In the genomic region with DNA sequence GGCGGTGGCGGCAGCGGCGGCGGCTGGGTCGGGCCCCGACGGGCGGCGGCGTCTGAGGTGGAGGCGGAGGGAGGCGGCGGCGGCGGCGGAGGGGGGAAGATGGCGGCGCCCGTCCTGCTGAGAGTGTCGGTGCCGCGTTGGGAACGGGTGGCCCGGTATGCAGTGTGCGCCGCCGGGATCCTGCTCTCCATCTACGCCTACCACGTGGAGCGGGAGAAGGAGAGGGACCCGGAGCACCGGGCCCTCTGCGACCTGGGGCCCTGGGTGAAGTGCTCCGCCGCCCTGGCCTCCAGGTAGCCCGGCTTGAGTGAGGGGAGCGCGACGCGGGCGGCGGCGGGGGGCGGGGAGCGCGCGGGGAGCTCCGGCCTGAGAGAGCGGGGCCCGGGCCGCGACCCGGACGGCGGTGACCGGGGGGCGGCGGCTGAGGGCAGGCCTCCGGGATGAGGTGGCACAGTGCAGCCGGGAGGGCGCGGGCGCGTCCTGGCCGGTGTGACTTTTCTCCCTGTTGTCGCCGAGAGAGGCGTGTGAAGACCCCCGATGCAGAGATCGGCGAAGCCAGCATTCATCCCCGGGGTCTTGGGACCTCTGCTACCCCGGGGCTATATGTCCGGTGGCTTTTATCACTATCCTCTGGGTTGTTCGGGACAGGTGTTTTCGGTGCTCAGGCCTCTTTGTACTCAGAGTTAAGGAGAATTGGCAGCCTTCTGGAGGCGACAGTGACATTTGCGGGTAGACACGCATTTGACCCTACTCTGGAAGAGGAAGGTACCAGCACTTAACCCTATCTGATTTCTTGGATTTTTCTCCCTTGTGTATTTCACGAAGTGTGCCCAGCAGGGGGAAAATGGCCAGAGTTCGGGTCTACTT, we compare ENCODE assay signal across 8 mouse cellular contexts. TPM values are rescaled to one million over a fixed set of nuclear protein-coding genes. Genes with fewer than 3 reads are reported as not detected.
A peak's percentile ranks its signal among the peaks of the same experiment; 100 is the strongest.
DNase-seq lines count a peak whose midpoint lies in the region.
"Not testable (repeated sequence)": the region's sequence is repeated elsewhere in the genome, so short reads cannot be mapped to it uniquely, and the experiment has no call there.

No protein-coding gene starts in this region.

- peaks cover 20% of the 10 kb centered on the region for H3K36me3 ChIP-seq in megakaryocyte, embryonic 14.5 days (replicated peaks; ENCODE audit: low read length)

- not testable (repeated sequence) for H3K27me3 ChIP-seq in megakaryocyte, embryonic 14.5 days (replicated peaks)

- H3K4me3 ChIP-seq in megakaryocyte, embryonic 14.5 days (replicated peaks) = peak overlapping the region; percentile 94

- H3K4me1 ChIP-seq in megakaryocyte, embryonic 14.5 days = peaks cover 45% of the 10 kb centered on the region; the same call in 1 of the 2 replicates

- peak; percentile 42 to 54 for DNase-seq in adrenal gland, adult 18-20 months (ENCODE audit: low spot score in 2 of 2)
- DNase-seq in embryo, embryonic 11.5 days (ENCODE audit: low read depth, low spot score) = peak; percentile 14
- DNase-seq in gastrocnemius, postnatal 25 days = peak; percentile 54
- peak; percentile 42 for DNase-seq in induced T-regulatory cell, adult 2 months (ENCODE audit: low read depth)
- peak; percentile 16 to 20 for DNase-seq in left cerebral cortex, adult 8-10 months (ENCODE audit: low spot score in 2 of 2)
- DNase-seq in right cerebral cortex, adult 2 months (ENCODE audit: low spot score in 2 of 2) = peak; percentile 18
- peak; percentile 22 for DNase-seq in urinary bladder, postnatal 14 days (ENCODE audit: low spot score)

- H3K9me3 ChIP-seq in megakaryocyte, embryonic 14.5 days = not testable (repeated sequence)

RNA-seq across cellular contexts. Expression of gene Vkorc1l1, which starts 0.5 kb away (rescaled TPM):
- 10 to 100 TPM; 27.7 to 33.9 TPM for total RNA-seq in adrenal gland, adult 18-20 months (2021)
- 10 to 100 TPM; 18.3 to 19.4 TPM for total RNA-seq in gastrocnemius, postnatal 25 days (2021)
- total RNA-seq in left cerebral cortex, adult 8-10 months (2022) = 10 to 100 TPM; 45.5 to 56.9 (median 50.1) TPM
- 3.5 and 13.7 TPM in 2 replicates for polyA plus RNA-seq in megakaryocyte, embryonic 14.5 days (2012; ENCODE audit: insufficient read depth, low replicate concordance)

RNA-seq across cellular contexts. Expression of gene Nupr1l, which starts 34.0 kb away (rescaled TPM):
- 1 to 10 TPM; 4.1 to 4.2 TPM for total RNA-seq in adrenal gland, adult 18-20 months (2021)
- total RNA-seq in gastrocnemius, postnatal 25 days (2021) = 1 to 10 TPM in 1 of 2 experiments, not detected in 1; 1.2 TPM
- total RNA-seq in left cerebral cortex, adult 8-10 months (2022) = 1 to 10 TPM; 2.5 to 3.5 (median 3.2) TPM
- polyA plus RNA-seq in megakaryocyte, embryonic 14.5 days (2012; ENCODE audit: insufficient read depth, low replicate concordance) = 2.4 TPM in 1 of 2 replicates, not detected in the other

RNA-seq across cellular contexts. Expression of gene Phkg1, which starts 44.0 kb away (rescaled TPM):
- 1 to 10 TPM; 1.2 to 4.7 TPM for total RNA-seq in adrenal gland, adult 18-20 months (2021)
- total RNA-seq in gastrocnemius, postnatal 25 days (2021) = 100 to 1,000 TPM; 297 to 365 TPM
- total RNA-seq in left cerebral cortex, adult 8-10 months (2022) = 10 to 100 TPM; 16.7 to 20.4 (median 17.8) TPM
- polyA plus RNA-seq in megakaryocyte, embryonic 14.5 days (2012; ENCODE audit: insufficient read depth, low replicate concordance) = 0.19 TPM in 1 of 2 replicates, not detected in the other

RNA-seq across cellular contexts. Expression of gene Zbed5, which starts 46.8 kb away (rescaled TPM):
- 1 to 10 TPM; 1.5 to 2.1 TPM for total RNA-seq in adrenal gland, adult 18-20 months (2021)
- total RNA-seq in gastrocnemius, postnatal 25 days (2021) = 1 to 10 TPM in 1 of 2 experiments, under 1 TPM in 1; 0.19 to 1.1 TPM
- total RNA-seq in left cerebral cortex, adult 8-10 months (2022) = 1 to 10 TPM; 6.9 to 9.6 (median 7.9) TPM
- 2.8 TPM in 1 of 2 replicates, not detected in the other for polyA plus RNA-seq in megakaryocyte, embryonic 14.5 days (2012; ENCODE audit: insufficient read depth, low replicate concordance)

RNA-seq across cellular contexts. Expression of gene Chchd2, which starts 55.0 kb away (rescaled TPM):
- total RNA-seq in adrenal gland, adult 18-20 months (2021) = 1,000 to 10,000 TPM; 1,056 to 1,163 TPM
- total RNA-seq in gastrocnemius, postnatal 25 days (2021) = 100 to 1,000 TPM; 560 to 586 TPM
- total RNA-seq in left cerebral cortex, adult 8-10 months (2022) = 100 to 1,000 TPM; 416 to 428 (median 423) TPM
- polyA plus RNA-seq in megakaryocyte, embryonic 14.5 days (2012; ENCODE audit: insufficient read depth, low replicate concordance) = 915 and 1,909 TPM in 2 replicates

Comparison
In these comparisons a context has a peak if more than half of its experiments do, and no peak if none do; other contexts are left out.
1. Peak in every context shown above with its lines: DNase-seq and H3K4me3 ChIP-seq.
2. RNA of gene Phkg1, which starts 44.0 kb away (total RNA-seq): 297 to 365 TPM in gastrocnemius, postnatal 25 days; 16.7 to 20.4 TPM in left cerebral cortex, adult 8-10 months and 1.2 to 4.7 TPM in adrenal gland, adult 18-20 months; every median in the first group is over 10 times any median in the second.